Mouse (Mus musculus): ENCODE measurements around the gene Fitm2.
"Not testable (repeated sequence)": the region's sequence is repeated elsewhere in the genome, so short reads cannot be mapped to it uniquely, and the experiment has no call there.

DNA sequence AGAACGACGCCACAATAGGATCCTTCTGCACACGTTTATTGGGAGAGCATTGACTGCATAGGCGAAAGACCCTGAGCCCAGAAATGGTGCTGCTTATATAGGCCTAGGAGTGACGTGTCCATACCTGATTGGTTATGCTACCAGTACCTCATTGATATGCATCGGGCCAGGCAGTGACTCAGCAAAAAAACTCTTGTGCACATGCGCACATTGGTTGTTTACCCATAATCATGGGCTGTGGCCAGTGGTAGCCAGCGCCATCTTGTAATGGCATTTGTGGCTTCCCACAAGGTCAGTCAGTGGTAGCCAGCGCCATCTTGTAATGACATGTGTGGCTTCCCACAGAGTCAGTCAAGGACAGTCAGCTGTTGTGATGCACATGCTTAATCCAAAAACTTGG, 11.1 kb downstream of the Fitm2 start:
- TF ChIP-seq CTCF (conservative IDR thresholded peaks at IDR 0.05; ENCODE audit: insufficient read depth, insufficient read length, low read depth, low read length); POLR2A (IDR thresholded peaks at IDR 0.05; ENCODE audit: low read depth, low read length): not testable (repeated sequence)

All from kidney, adult 2 months (tissue).